In the genomic region with DNA sequence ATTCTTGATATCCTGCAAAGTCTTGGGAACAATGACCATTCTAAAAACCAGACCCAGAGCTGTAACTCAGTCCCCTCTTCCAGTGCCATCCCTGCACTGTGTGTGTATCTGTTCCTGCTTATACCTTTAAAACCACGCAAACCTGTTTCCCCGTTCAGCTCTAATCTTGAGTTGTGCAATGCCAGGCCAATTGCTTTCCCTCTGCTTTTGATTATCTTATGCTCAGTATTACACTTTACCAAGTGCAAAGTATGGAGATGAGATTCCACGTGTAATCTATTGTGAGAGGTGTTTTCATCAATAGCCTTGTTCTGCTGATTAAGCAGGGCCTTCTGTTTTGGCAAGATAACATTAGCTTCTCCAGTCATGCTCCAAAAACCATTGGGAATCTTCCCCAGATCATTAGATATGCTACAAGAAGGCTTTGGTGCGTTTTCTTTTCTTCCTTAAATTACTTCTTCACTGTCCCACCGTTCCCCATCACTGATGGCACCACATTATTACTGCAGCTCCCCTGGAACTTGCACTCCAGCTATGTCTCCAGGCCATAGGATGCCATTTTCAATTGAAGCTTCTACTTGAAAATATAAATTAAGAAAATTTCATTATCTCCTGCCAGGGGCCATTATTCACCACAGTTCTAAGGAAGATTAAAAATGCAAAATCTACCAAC, we compare ENCODE assay signal across 27 mouse cellular contexts.
DNase-seq lines count a peak whose midpoint lies in the region; ATAC-seq and TF ChIP-seq lines count a peak whose summit lies in the region.
"Had no signal": no experiment of that assay in that cellular context is flagged by ENCODE, and none has a peak within 500 bp of the region (broad histone marks: within the 10 kb centered on the region; RNA-seq: fewer than 3 reads in every experiment).

No protein-coding gene starts in this region.

- H3K4me1 ChIP-seq in liver, embryonic 12.5 days = peaks cover 18% of the 10 kb centered on the region
- H3K4me1 ChIP-seq in liver, postnatal 0 days (ENCODE audit: insufficient read depth) = no peaks in the 10 kb centered on the region
- H3K4me1 ChIP-seq in hindbrain, embryonic 16.5 days (ENCODE audit: control insufficient read depth, insufficient read depth, low read depth, low read length) = no peaks in the 10 kb centered on the region; the same call in 1 of the 2 replicates
- H3K4me1 ChIP-seq in intestine, embryonic 16.5 days (ENCODE audit: control insufficient read depth, insufficient read depth, low read length) = no peaks in the 10 kb centered on the region
- H3K4me1 ChIP-seq: stomach, embryonic 15.5 days had no signal

- DNase-seq in liver, postnatal 0 days = no peak
- DNase-seq: adrenal gland, adult 8-10 months; cerebellum, adult 2 months; cerebellum, postnatal 25 days; embryo, embryonic 11 days; gastrocnemius, postnatal 10 days; heart, adult 18-20 months; heart, postnatal 14 days; kidney, adult 9 months; kidney, postnatal 14 days; right cerebral cortex, adult 18-20 months; thymus, postnatal 25 days had no signal

- H3K27ac ChIP-seq in liver, embryonic 12.5 days = no peak overlapping the region
- H3K27ac ChIP-seq in liver, postnatal 0 days (ENCODE audit: low read depth) = no peak overlapping the region
- 0 out of 2 replicates have a peak overlapping the region, but pooled peaks have one; percentile 23 for H3K27ac ChIP-seq in hindbrain, embryonic 16.5 days (ENCODE audit: low read depth, low read length)
- no peak overlapping the region for H3K27ac ChIP-seq in intestine, embryonic 16.5 days (ENCODE audit: low read length)
- H3K27ac ChIP-seq: embryonic facial prominence, embryonic 13.5 days; heart, embryonic 13.5 days; limb, embryonic 12.5 days; macrophage; neural tube, embryonic 15.5 days; stomach, embryonic 15.5 days had no signal

- no peaks in the 10 kb centered on the region for H3K27me3 ChIP-seq in liver, embryonic 12.5 days (replicated peaks)
- no peaks in the 10 kb centered on the region for H3K27me3 ChIP-seq in liver, postnatal 0 days (ENCODE audit: insufficient read depth, low read length)
- no peaks in the 10 kb centered on the region for H3K27me3 ChIP-seq in hindbrain, embryonic 16.5 days (replicated peaks; ENCODE audit: control insufficient read depth, insufficient read depth, low read length)
- H3K27me3 ChIP-seq in intestine, embryonic 16.5 days (replicated peaks; ENCODE audit: control insufficient read depth, insufficient read depth, low read length) = no peaks in the 10 kb centered on the region
- H3K27me3 ChIP-seq: embryonic facial prominence, embryonic 13.5 days; forebrain, embryonic 13.5 days; heart, embryonic 13.5 days; limb, embryonic 12.5 days; neural tube, embryonic 15.5 days; stomach, embryonic 15.5 days had no signal

- WGBS in liver, embryonic 12.5 days (ENCODE audit: insufficient replicate concordance) = 36% methylated on average over 5 of the region's 5 CpGs
- WGBS in liver, postnatal 0 days (ENCODE audit: insufficient replicate concordance) = 64% methylated on average over 5 of the region's 5 CpGs
- WGBS in hindbrain, embryonic 16.5 days = 64% methylated on average over 5 of the region's 5 CpGs
- 78% methylated on average over 5 of the region's 5 CpGs for WGBS in intestine, embryonic 16.5 days

- no peak for TF ChIP-seq EP300 in liver, postnatal 0 days (IDR thresholded peaks at IDR 0.05; ENCODE audit: low read depth)

- no peaks in the 10 kb centered on the region for H3K9me3 ChIP-seq in liver, embryonic 12.5 days (replicated peaks)
- H3K9me3 ChIP-seq in liver, postnatal 0 days (ENCODE audit: low read length) = no peaks in the 10 kb centered on the region
- no peaks in the 10 kb centered on the region for H3K9me3 ChIP-seq in hindbrain, embryonic 16.5 days (ENCODE audit: control insufficient read depth, low read length)
- no peaks in the 10 kb centered on the region for H3K9me3 ChIP-seq in intestine, embryonic 16.5 days (ENCODE audit: control insufficient read depth, low read length)
- H3K9me3 ChIP-seq: embryonic facial prominence, embryonic 13.5 days; forebrain, embryonic 13.5 days; heart, embryonic 13.5 days; limb, embryonic 12.5 days; neural tube, embryonic 15.5 days; stomach, embryonic 15.5 days had no signal

- H3K36me3 ChIP-seq in liver, embryonic 12.5 days = no peaks in the 10 kb centered on the region
- H3K36me3 ChIP-seq in liver, postnatal 0 days (replicated peaks; ENCODE audit: insufficient read depth, low read length) = no peaks in the 10 kb centered on the region
- H3K36me3 ChIP-seq in hindbrain, embryonic 16.5 days (ENCODE audit: control insufficient read depth, insufficient read depth, low read length) = no peaks in the 10 kb centered on the region
- H3K36me3 ChIP-seq in intestine, embryonic 16.5 days (ENCODE audit: control insufficient read depth, insufficient read depth, low read length) = no peaks in the 10 kb centered on the region
- H3K36me3 ChIP-seq: neural tube, embryonic 15.5 days; stomach, embryonic 15.5 days had no signal

- TF ChIP-seq CTCF in liver, postnatal 0 days (IDR thresholded peaks at IDR 0.05; ENCODE audit: low read depth) = no peak

- ATAC-seq in liver, embryonic 12.5 days = peak; percentile 61
- no peak for ATAC-seq in liver, postnatal 0 days
- ATAC-seq in hindbrain, embryonic 16.5 days = 0 out of 2 replicates have a peak, but pooled peaks have one; percentile 19
- ATAC-seq in intestine, embryonic 16.5 days = peak; percentile 67
- ATAC-seq in megakaryocyte-erythroid progenitor cell, adult 5-6 weeks (replicated peaks; ENCODE audit: low FRiP score, low TSS enrichment, poor library complexity, severe bottlenecking) = peak; percentile 73
- ATAC-seq in granulocyte monocyte progenitor cell, adult 5-6 weeks (replicated peaks; ENCODE audit: poor library complexity, severe bottlenecking) = no peak
- ATAC-seq in erythroblast, adult 5-6 weeks (replicated peaks; ENCODE audit: low FRiP score, poor library complexity, severe bottlenecking) = no peak
- ATAC-seq: activated CD4-positive, CD25-positive, alpha-beta regulatory T cell, adult 4 months; lung, postnatal 0 days had no signal

- no peak overlapping the region for H3K4me3 ChIP-seq in liver, embryonic 12.5 days
- H3K4me3 ChIP-seq in liver, postnatal 0 days (ENCODE audit: low read depth, low read length) = no peak overlapping the region
- no peak overlapping the region for H3K4me3 ChIP-seq in hindbrain, embryonic 16.5 days (ENCODE audit: low read length)
- no peak overlapping the region for H3K4me3 ChIP-seq in intestine, embryonic 16.5 days (ENCODE audit: low read length)
- H3K4me3 ChIP-seq: embryonic facial prominence, embryonic 13.5 days; forebrain, embryonic 13.5 days; heart, embryonic 13.5 days; limb, embryonic 12.5 days; neural tube, embryonic 15.5 days; stomach, embryonic 15.5 days had no signal

- H3K9ac ChIP-seq in liver, embryonic 12.5 days = no peak overlapping the region
- H3K9ac ChIP-seq in liver, postnatal 0 days (replicated peaks) = no peak overlapping the region
- no peak overlapping the region for H3K9ac ChIP-seq in hindbrain, embryonic 16.5 days (ENCODE audit: low read depth, low read length)
- H3K9ac ChIP-seq in intestine, embryonic 16.5 days (ENCODE audit: low read depth, low read length) = no peak overlapping the region
- H3K9ac ChIP-seq: embryonic facial prominence, embryonic 13.5 days; forebrain, embryonic 13.5 days; heart, embryonic 13.5 days; limb, embryonic 12.5 days; neural tube, embryonic 15.5 days; stomach, embryonic 15.5 days had no signal

- no peak overlapping the region for H3K4me2 ChIP-seq in liver, embryonic 12.5 days
- H3K4me2 ChIP-seq in liver, postnatal 0 days (ENCODE audit: low read depth, low read length) = no peak overlapping the region
- no peak overlapping the region for H3K4me2 ChIP-seq in hindbrain, embryonic 16.5 days (ENCODE audit: low read length)
- H3K4me2 ChIP-seq in intestine, embryonic 16.5 days (ENCODE audit: low read depth, low read length) = no peak overlapping the region
- H3K4me2 ChIP-seq: embryonic facial prominence, embryonic 13.5 days; forebrain, embryonic 13.5 days; heart, embryonic 13.5 days; limb, embryonic 12.5 days; neural tube, embryonic 15.5 days; stomach, embryonic 15.5 days had no signal

Comparison
In these comparisons a context has a peak if more than half of its experiments do, and no peak if none do; other contexts are left out.
1. ATAC-seq: peak in liver, embryonic 12.5 days (single experiment), hindbrain, embryonic 16.5 days (single experiment), intestine, embryonic 16.5 days (single experiment) and megakaryocyte-erythroid progenitor cell, adult 5-6 weeks (single experiment); none in liver, postnatal 0 days (single experiment), granulocyte monocyte progenitor cell, adult 5-6 weeks (single experiment) and erythroblast, adult 5-6 weeks (single experiment).